Mouse (Mus musculus): ENCODE results near the gene Unc5b. TPM values are rescaled to one million over a fixed set of nuclear protein-coding genes. Genes with fewer than 3 reads are reported as not detected.
A peak's percentile ranks its signal among the peaks of the same experiment; 100 is the strongest.

Unc5b gene
- polyA plus RNA-seq, 1 experiment from 2014 or later, result 2.9 TPM

- Histone ChIP-seq H3K36me3 (ENCODE audit: control insufficient read depth, insufficient read depth, low read length) (no peaks in the 10 kb centered on the region), H3K27me3 (ENCODE audit: control insufficient read depth, insufficient read depth, low read length) (no peaks in the 10 kb centered on the region), H3K9ac (ENCODE audit: low read length) (no peak overlapping the region), H3K4me2 (ENCODE audit: low read depth) (no peak overlapping the region), H3K27ac (ENCODE audit: low read depth, low read length) (no peak overlapping the region), H3K4me3 (ENCODE audit: low read depth, low read length) (no peak overlapping the region), H3K9me3 (ENCODE audit: control insufficient read depth, low read length) (no peaks in the 10 kb centered on the region), H3K4me1 (ENCODE audit: control insufficient read depth, insufficient read depth, low read length) (0 out of 2 replicates have a peak, but pooled peaks cover 3% of the 10 kb centered on the region)
- WGBS, result 10% methylated on average over 7 of the region's 7 CpGs
- ATAC-seq (ENCODE audit: insufficient read depth, low FRiP score, low TSS enrichment), result no peak
- DNase-seq (ENCODE audit: low spot score), result peak; percentile 68
These were observed 74.4 kb downstream of the Unc5b start for GRCm38 (mm10) chr10:60756992-60757391.

- ATAC-seq (ENCODE audit: insufficient read depth, low FRiP score, low TSS enrichment), result no peak
These were observed 75.2 kb downstream of the Unc5b start for GRCm38 (mm10) chr10:60756146-60756545.

GRCm38 (mm10) chr10:60753941-60754340 is 77.4 kb downstream of the Unc5b start:
- H3K4me1 ChIP-seq (ENCODE audit: control insufficient read depth, insufficient read depth, low read length), result 0 out of 2 replicates have a peak, but pooled peaks cover 8% of the 10 kb centered on the region
- H3K4me2 ChIP-seq (ENCODE audit: low read depth), result no peak overlapping the region
- H3K9me3 ChIP-seq (ENCODE audit: control insufficient read depth, low read length), result no peaks in the 10 kb centered on the region
- no peaks in the 10 kb centered on the region for H3K36me3 ChIP-seq (ENCODE audit: control insufficient read depth, insufficient read depth, low read length)
- no peaks in the 10 kb centered on the region for H3K27me3 ChIP-seq (ENCODE audit: control insufficient read depth, insufficient read depth, low read length)
- H3K4me3 ChIP-seq (ENCODE audit: low read depth, low read length), result no peak overlapping the region
- H3K27ac ChIP-seq (ENCODE audit: low read depth, low read length), result no peak overlapping the region
- DNase-seq (ENCODE audit: low spot score) (no peak), ATAC-seq (ENCODE audit: insufficient read depth, low FRiP score, low TSS enrichment) (no peak)
- 82% methylated on average over 8 of the region's 8 CpGs for WGBS
- no peak overlapping the region for H3K9ac ChIP-seq (ENCODE audit: low read length)

More at GRCm38 (mm10) chr10:60756146-60756545, 75.2 kb downstream of the Unc5b start:
- Histone ChIP-seq H3K27ac (ENCODE audit: low read depth, low read length) (no peak overlapping the region), H3K4me1 (ENCODE audit: control insufficient read depth, insufficient read depth, low read length) (0 out of 2 replicates have a peak, but pooled peaks cover 8% of the 10 kb centered on the region), H3K27me3 (ENCODE audit: control insufficient read depth, insufficient read depth, low read length) (no peaks in the 10 kb centered on the region), H3K9me3 (ENCODE audit: control insufficient read depth, low read length) (no peaks in the 10 kb centered on the region), H3K9ac (ENCODE audit: low read length) (no peak overlapping the region), H3K36me3 (ENCODE audit: control insufficient read depth, insufficient read depth, low read length) (no peaks in the 10 kb centered on the region), H3K4me2 (ENCODE audit: low read depth) (no peak overlapping the region), H3K4me3 (ENCODE audit: low read depth, low read length) (no peak overlapping the region)
- DNase-seq (ENCODE audit: low spot score), result no peak

GRCm38 (mm10) chr10:60753261-60753660 is 78.1 kb downstream of the Unc5b start:
- Histone ChIP-seq H3K4me3 (ENCODE audit: low read depth, low read length) (no peak overlapping the region), H3K36me3 (ENCODE audit: control insufficient read depth, insufficient read depth, low read length) (no peaks in the 10 kb centered on the region), H3K4me1 (ENCODE audit: control insufficient read depth, insufficient read depth, low read length) (0 out of 2 replicates have a peak, but pooled peaks cover 8% of the 10 kb centered on the region), H3K27ac (ENCODE audit: low read depth, low read length) (no peak overlapping the region), H3K4me2 (ENCODE audit: low read depth) (no peak overlapping the region), H3K27me3 (ENCODE audit: control insufficient read depth, insufficient read depth, low read length) (no peaks in the 10 kb centered on the region), H3K9me3 (ENCODE audit: control insufficient read depth, low read length) (no peaks in the 10 kb centered on the region), H3K9ac (ENCODE audit: low read length) (no peak overlapping the region; the same call in 1 of the 2 replicates)
- ATAC-seq (ENCODE audit: insufficient read depth, low FRiP score, low TSS enrichment), result no peak
- WGBS, result 72% methylated on average over 9 of the region's 9 CpGs
- DNase-seq (ENCODE audit: low spot score), result no peak

GRCm38 (mm10) chr10:60752040-60753020 is 79.1 kb downstream of the Unc5b start, which contains the start of gene Slc29a3:
Slc29a3 (minus strand) TSS chr10:60752794.
- H3K36me3 ChIP-seq (ENCODE audit: control insufficient read depth, insufficient read depth, low read length), result no peaks in the 10 kb centered on the region
- peak; percentile 94 for ATAC-seq (ENCODE audit: insufficient read depth, low FRiP score, low TSS enrichment)
- 0 out of 2 replicates have a peak, but pooled peaks cover 8% of the 10 kb centered on the region for H3K4me1 ChIP-seq (ENCODE audit: control insufficient read depth, insufficient read depth, low read length)
- no peaks in the 10 kb centered on the region for H3K27me3 ChIP-seq (ENCODE audit: control insufficient read depth, insufficient read depth, low read length)
- H3K4me2 ChIP-seq (ENCODE audit: low read depth), result peak within 1 kb of the TSS; percentile 79
- peak within 1 kb of the TSS; percentile 50 for H3K4me3 ChIP-seq (ENCODE audit: low read depth, low read length)
- DNase-seq (ENCODE audit: low spot score), result peak; percentile 97
- 9% methylated on average over 41 of the region's 41 CpGs for whole genome bisulfite sequencing
- no peaks in the 10 kb centered on the region for H3K9me3 ChIP-seq (ENCODE audit: control insufficient read depth, low read length)
- peak within 1 kb of the TSS; percentile 82 for H3K9ac ChIP-seq (ENCODE audit: low read length)
- peak within 1 kb of the TSS; percentile 51; the same call in 1 of the 2 replicates for H3K27ac ChIP-seq (ENCODE audit: low read depth, low read length)

GRCm38 (mm10) chr10:60747667-60748212 is 83.6 kb downstream of the Unc5b start:
- Histone ChIP-seq H3K27ac (ENCODE audit: low read depth, low read length) (no peak overlapping the region), H3K9ac (ENCODE audit: low read length) (no peak overlapping the region), H3K4me1 (ENCODE audit: control insufficient read depth, insufficient read depth, low read length) (0 out of 2 replicates have a peak, but pooled peaks cover 6% of the 10 kb centered on the region), H3K27me3 (ENCODE audit: control insufficient read depth, insufficient read depth, low read length) (no peaks in the 10 kb centered on the region), H3K4me3 (ENCODE audit: low read depth, low read length) (no peak overlapping the region), H3K36me3 (ENCODE audit: control insufficient read depth, insufficient read depth, low read length) (no peaks in the 10 kb centered on the region), H3K4me2 (ENCODE audit: low read depth) (no peak overlapping the region), H3K9me3 (ENCODE audit: control insufficient read depth, low read length) (no peaks in the 10 kb centered on the region)
- ATAC-seq (ENCODE audit: insufficient read depth, low FRiP score, low TSS enrichment) (no peak), DNase-seq (ENCODE audit: low spot score) (no peak)
- 81% methylated on average over 6 of the region's 6 CpGs for WGBS

- Histone ChIP-seq H3K9me3 (ENCODE audit: control insufficient read depth, low read length) (no peaks in the 10 kb centered on the region), H3K36me3 (ENCODE audit: control insufficient read depth, insufficient read depth, low read length) (no peaks in the 10 kb centered on the region), H3K4me3 (ENCODE audit: low read depth, low read length) (no peak overlapping the region), H3K4me1 (ENCODE audit: control insufficient read depth, insufficient read depth, low read length) (0 out of 2 replicates have a peak, but pooled peaks cover under 1% of the 10 kb centered on the region), H3K9ac (ENCODE audit: low read length) (no peak overlapping the region), H3K27me3 (ENCODE audit: control insufficient read depth, insufficient read depth, low read length) (no peaks in the 10 kb centered on the region), H3K4me2 (ENCODE audit: low read depth) (no peak overlapping the region), H3K27ac (ENCODE audit: low read depth, low read length) (no peak overlapping the region)
- no peak for ATAC-seq (ENCODE audit: insufficient read depth, low FRiP score, low TSS enrichment)
- DNase-seq (ENCODE audit: low spot score), result no peak
- WGBS, result 69% methylated on average over 2 of the region's 2 CpGs
These were observed 84.9 kb downstream of the Unc5b start for GRCm38 (mm10) chr10:60746512-60746911.

- Histone ChIP-seq H3K4me2 (ENCODE audit: low read depth) (no peak overlapping the region), H3K9ac (ENCODE audit: low read length) (no peak overlapping the region), H3K9me3 (ENCODE audit: control insufficient read depth, low read length) (no peaks in the 10 kb centered on the region), H3K27me3 (ENCODE audit: control insufficient read depth, insufficient read depth, low read length) (no peaks in the 10 kb centered on the region), H3K4me1 (ENCODE audit: control insufficient read depth, insufficient read depth, low read length) (no peaks in the 10 kb centered on the region), H3K27ac (ENCODE audit: low read depth, low read length) (no peak overlapping the region), H3K36me3 (ENCODE audit: control insufficient read depth, insufficient read depth, low read length) (no peaks in the 10 kb centered on the region), H3K4me3 (ENCODE audit: low read depth, low read length) (no peak overlapping the region)
- no peak for DNase-seq (ENCODE audit: low spot score)
- no peak for ATAC-seq (ENCODE audit: insufficient read depth, low FRiP score, low TSS enrichment)
- WGBS, result 91% methylated on average over 13 of the region's 14 CpGs
These were observed 86.7 kb downstream of the Unc5b start for GRCm38 (mm10) chr10:60744543-60745290.

Data from neural tube, embryonic 11.5 days (tissue).